Mouse (Mus musculus): Measurements from ENCODE around the gene Kdm2a.

Kdm2a gene

DNA sequence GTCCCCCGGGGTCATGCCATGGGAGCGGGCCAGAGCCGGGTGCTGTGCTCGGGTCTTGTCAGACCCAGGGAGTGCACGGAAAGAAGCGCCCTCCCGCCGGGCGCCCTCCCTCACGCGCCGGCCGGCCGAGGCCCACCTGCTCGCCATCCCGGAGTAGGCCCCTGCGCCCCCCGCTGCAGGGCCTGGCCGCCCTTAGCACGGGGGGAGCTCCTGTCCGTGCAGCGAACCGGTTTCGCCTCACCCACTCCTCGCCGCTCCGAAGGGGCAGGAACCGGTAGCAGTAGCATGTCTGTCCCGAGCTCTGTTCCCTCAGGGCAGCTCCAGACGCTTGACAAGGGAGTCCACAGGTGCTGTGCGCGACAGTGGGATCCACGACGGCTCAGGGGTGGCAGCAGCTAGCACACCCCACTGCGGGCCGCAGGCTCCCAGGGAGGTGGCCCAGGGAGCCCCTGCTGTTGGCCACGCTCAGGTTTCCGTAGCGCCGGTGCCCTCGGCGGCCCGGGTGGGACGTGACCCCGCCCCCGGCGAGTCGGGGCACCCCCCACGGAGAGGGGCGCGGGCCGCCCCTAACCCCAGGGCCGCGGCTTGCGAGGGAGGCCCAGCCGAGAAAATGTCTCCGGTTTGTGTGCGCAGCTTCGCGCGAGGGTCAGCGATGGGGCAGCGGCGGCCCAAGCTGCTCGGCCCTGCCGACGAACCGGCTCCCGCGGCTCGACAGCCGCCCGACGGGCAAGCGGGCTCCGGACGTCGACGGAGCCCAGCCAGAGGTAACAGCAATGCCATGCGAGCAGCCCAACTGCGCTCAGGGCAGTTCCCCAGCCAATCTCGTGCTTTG is at the start of gene Kdm2a:
TSS of gene Kdm2a (minus strand) at position 488 of the 832 bp plus-strand sequence.
- in situ Hi-C loops (cut with MboI, MseI): no loop called here

DNA sequence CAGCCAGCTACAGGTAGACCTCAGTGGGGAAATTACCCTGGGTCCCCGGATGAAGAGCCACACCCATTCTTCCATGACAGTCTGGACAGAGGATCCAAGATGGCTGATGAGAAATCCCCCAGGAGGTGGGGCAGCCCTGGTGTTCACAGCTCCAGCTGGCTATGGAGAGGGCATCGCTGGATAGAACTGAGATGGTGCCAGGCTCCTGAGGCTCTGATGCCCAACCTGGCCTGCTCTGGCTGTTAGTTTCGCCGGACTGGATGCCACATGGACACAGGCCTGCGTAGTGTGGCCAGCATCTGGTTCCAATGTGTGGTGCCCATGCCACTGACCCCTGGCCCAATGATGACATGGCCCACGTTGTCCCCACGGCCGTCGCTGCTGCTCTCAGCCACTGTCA is 49.4 kb upstream of the Kdm2a start:
- in situ Hi-C loops (cut with MboI, MseI): no loop called here

DNA sequence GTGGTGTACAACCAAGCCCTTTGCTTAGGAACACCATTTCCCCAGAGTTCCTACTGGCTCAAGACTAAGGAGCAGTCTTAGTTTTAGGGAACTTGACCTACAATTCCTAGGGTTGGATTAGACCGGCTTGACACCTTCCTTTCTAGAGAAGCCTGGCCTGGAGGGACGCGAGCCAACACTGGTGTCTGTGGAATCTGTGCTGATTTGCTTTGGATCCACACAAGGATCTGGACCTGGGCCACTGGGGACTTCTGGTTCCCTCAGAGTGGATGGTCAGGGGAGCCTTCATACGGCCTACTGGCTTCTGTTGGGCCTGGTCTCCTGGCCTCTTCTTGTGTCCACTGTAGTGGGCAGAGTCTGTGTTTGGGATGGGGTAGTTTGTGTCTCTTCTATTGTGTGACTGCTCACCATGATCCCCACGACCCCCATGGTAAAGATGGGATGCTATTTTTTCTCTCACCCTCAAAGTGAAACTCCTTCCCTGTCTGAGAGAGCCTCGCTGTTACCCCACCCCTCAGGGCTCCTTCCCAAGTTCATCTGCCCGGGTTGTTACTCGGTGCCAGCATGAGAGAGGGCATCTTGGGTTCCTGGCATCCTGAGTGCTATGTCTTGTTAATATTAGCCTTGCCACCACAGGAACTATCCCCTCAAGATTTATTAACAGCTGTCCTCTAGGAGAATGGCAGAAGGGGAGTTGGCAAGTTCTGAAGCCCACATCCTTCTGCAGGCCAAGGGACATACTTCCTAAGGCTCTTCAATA is 48.8 kb upstream of the Kdm2a start:
- in situ Hi-C loops (cut with MboI, MseI): no loop called here

DNA sequence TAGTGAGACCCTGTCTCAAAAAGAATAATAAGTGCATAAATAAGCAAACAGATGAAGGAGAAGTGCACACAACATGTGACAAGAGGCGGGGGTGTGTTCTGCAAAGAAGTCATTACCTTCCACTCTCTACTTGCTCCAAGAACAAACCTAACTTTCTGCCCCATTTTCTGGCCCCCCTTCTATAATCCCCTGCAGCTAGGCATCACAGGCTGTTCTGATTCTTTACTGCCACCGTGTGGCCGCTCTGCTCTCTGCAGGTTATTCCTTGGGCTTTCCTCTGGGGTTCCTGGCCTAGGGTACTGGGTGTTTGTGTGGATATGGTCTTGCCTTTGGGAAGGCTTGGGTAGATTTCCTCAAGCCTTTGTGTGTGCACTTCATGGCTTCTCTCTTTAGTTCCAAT is 44.3 kb upstream of the Kdm2a start:
- in situ Hi-C loops (cut with MboI, MseI): no loop called here

DNA sequence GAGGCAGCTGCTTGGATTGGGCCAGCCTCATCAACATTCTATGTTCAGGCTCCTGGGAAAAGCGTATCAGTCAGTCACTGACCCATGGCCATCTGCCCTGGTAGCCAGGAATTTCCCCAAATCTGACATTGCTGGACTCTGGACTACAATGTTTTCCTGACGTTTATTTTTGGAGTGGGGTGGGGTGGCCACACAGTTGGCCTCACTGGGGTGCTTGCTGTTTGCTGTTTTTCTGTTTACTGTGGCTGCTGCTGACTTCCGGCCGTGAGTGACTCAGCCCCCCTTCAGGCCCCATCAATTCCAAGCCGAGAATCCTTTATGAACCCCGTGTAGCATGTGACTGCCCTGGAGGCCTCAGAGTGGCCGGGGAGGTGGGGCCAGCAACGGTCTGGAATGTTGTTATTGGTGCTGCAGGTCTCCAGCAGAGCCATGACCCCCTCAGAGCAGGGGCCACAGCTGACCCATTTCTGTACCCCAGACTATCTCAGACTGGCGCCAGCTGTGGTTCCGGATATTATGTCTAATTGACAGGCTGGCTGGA is 43.6 kb upstream of the Kdm2a start:
- in situ Hi-C loops (cut with MboI, MseI): no loop called here

DNA sequence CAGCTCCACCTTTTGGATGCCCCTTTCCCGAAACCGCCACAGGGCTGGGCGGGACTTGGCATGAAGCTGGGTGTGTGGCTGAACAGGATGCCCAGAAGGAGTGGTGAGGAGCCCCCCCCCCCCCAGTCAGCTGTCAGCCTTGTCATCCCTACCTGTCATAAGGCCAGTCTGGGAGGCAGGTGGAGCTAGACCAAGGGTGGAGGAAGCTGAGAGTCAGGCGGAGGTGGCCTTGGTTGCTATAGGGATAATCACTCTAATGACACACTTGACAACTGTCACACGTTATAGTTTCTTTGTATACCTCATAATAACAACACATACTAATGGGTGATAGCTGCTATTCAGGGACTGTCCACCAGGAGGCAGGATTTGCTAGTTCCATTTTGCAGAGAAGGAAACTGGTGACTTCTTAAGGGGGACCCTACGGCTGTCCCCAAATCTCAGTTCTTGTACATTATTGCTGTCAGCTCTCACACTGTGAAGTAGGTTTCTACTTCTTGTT is 43.1 kb upstream of the Kdm2a start:
- in situ Hi-C loops (cut with MboI, MseI): no loop called here

DNA sequence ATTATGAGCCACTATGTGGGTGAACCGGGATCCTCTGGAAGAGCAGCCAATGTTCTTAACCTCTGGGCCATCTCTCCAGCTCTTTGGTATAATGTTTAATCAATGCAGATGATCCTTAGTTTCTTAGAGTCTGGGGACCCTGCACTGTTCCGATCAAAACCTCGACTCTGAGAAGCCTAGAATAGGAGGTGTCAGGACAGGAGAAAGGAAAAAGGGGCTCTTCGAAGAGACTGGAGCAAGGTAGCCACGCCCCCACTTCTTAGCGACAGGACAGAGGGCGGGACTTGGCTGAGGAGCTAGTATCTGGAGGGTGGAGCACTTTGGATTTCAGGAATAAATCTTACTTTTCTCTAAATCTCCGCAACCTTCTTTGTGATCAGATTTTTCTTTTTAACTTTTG is 42.1 kb upstream of the Kdm2a start:
- in situ Hi-C loops (cut with MboI, MseI): no loop called here

DNA sequence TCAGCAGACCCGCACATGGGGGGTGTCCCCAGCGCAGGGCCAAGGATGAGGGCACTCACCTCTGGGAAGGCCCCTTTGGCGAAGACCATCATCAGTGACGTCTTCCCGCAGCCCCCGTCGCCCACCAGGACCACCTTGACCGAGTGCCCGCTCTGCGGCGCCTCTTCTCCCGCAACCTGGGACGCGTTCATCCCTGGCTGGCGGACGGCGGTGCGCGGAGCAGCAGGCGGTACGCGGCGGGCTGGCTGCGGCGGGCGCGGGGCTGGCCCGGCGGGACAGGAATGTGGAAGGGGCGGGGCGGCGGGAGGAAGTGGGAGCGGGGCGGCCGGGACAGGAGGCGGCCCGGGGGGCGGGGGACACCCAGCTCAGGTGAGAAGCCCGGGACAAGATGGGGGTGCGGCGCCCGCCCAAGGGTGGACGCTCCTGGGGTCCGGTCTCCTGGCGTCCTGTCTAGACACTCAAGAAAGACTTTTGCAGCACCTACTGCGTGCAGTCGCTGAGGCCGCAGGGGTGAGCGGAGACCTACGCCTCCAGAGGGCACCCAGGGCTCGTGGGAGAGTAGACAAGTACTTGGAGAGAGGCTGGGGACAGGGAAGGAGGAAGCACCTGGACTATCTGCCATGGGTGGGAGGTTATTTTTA is 41.2 kb upstream of the Kdm2a start, which contains the start of gene Rhod:
TSS of gene Rhod (minus strand) at position 272 of the 641 bp plus-strand sequence.
- in situ Hi-C loops (cut with MboI, MseI): no loop called here

DNA sequence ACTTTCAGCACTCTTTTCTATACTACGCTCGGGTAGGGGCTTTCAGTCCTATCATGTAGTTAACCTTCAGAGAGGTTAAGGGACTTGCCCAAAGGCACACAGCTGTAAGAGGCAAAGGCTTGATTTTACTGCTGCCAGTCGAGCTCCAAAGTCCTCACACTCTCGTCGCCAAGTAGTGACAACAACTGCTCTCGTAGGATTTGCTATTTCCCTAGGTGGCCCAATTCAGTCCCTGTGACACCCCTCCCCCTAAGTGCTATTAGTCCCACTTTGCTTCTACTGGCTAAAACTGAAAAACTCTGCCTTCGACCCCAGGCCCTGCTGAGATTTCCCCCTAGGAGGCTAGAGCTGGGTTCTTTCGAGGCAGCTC is 40.7 kb upstream of the Kdm2a start:
- in situ Hi-C loops (cut with MboI, MseI): no loop called here

DNA sequence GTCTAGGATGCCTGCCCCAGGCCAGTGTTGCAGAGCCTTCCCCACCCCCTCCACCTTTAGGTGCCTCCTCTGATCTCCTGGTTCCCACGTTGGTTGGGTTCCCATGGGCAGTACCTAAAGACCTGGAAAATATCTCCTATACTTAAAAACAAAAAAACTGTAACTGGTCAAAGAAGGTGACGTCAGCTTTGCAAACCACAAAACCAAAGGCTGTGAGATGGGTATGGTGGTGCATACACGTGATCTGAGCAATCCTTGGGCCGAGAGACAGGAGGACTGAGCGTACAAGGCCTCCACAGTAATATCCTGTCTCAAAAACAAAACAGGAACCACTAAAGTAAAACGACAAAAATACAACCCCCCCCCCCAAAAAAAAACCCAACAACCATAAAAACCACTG is 39.8 kb upstream of the Kdm2a start:
- in situ Hi-C loops (cut with MboI, MseI): no loop called here

DNA sequence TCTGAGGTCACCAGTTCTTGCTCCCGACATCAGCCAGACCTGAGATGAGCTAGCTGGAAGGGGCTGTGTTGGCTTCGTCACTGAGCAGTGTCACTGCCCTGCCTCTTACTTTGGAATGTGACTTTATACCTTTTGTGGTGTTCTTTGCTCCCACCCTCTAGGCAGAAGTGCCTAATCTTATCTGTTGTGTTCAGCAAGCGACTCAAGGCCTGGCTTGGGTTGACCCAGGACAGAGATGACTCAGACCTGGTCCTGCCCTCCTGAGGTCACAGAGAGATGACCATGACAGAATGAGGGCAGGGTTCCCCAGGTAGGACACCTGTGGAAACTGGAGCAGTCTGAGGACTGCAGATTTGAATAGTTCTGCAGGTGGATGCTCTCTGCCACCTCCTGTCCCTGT is 38.2 kb upstream of the Kdm2a start:
- in situ Hi-C loops (cut with MboI, MseI): no loop called here

DNA sequence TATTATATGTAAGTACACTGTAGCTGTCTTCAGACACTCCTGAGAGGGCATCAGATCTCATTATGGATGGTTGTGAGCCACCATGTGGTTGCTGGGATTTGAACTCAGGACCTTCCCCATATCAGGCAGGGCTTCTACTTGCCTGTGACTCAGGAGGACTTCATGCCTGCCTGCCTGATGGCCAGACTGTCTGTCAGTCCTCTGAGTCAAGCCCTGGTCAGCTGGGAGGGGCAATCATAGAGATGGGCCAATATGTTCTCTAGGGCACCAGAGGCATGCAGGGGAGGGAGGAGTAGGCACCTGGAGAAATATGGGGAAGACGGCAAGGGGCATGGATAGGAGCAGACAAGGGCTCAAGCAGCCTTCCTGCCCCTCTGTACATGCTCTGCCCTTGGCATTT is 36.9 kb upstream of the Kdm2a start:
- in situ Hi-C loops (cut with MboI, MseI): loop anchor here (5.0 kb wide), 1 partner anchor 53 kb away; no protein-coding TSS in a partner anchor

DNA sequence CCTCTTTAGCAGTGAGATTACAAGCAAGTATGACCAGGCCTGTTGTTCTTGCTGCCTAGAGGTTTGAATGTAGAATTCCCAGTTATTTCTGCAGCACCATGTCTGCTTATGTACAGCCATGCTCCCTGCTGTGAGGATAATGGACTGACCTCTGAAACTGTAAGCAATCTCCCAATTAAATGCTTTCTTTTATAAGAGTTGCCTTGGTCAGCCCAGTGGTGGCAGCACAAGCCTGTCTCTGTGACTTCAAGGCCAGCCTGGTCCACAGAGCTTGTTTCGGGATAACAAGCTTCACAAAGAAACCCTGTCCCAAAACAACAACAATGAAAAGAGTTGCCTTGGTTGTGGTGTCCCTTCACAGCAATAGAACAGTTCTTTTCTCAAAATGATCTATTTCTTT is 35.7 kb upstream of the Kdm2a start:
- in situ Hi-C loops (cut with MboI, MseI): loop anchor here (5.0 kb wide), 1 partner anchor 51 kb away; no protein-coding TSS in a partner anchor

DNA sequence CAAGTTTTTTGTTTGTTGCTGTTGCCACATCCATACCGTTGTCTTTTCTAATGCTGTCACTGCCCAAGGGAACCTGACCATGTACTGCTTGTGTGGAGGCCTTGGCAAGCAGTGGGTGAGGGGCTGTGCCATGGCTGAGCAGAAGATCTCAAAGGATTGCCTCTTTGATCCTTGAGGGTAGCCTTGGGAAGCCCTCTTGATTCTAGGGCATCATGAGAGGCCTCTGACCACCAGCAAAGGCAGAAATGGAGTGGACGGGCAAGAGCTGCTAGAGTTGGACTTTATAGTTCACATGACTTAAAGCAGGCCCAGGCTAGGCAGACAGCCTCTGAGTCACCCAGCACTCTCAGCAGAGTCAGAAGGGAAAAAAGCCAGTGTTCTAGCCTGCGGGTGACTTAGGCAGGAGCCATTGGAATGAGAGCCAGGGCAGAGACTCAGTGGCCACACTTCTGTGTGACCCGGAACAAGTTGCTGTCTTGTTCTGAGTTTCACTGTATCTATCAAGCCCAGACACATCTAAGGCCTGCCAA is 32.1 kb upstream of the Kdm2a start:
- in situ Hi-C loops (cut with MboI, MseI): loop anchor here (5.0 kb wide), 1 partner anchor 48 kb away; no protein-coding TSS in a partner anchor

DNA sequence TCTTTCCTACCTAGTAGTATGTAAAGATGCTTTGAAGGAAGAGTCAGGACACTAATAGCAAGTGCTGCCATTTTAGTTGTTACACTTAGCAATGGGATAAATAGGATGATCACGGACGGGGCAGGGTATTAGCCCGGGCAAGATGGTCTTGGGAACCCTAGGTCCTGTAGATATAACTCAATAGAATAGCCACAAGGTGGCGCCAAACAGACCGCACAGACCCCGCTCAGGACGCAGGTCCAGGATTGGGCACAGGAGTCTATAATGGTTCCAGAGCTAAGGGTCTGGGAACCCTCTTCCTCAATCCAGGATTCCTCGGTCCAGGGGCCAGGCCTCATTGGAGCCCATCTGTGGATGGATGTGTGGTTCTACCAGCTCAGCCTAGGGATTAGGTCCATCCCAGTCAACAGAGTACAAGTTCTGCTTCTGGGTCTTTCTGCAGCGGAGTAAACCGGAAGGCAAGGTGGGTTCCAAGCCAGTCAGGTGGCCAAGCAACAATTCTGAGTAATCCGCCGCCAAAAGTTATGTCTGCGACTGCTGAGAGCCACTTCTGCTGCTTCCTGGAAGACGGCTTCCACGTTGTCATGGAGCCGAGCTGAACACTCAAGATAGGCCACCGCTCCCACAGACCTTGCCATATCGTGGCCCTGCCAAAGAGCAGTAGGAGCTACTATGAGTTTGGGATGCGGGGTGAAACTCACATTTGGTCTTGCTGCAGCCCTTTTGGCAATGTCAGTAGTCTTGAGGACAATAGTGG is 27.7 kb upstream of the Kdm2a start:
- in situ Hi-C loops (cut with MboI, MseI): no loop called here

DNA sequence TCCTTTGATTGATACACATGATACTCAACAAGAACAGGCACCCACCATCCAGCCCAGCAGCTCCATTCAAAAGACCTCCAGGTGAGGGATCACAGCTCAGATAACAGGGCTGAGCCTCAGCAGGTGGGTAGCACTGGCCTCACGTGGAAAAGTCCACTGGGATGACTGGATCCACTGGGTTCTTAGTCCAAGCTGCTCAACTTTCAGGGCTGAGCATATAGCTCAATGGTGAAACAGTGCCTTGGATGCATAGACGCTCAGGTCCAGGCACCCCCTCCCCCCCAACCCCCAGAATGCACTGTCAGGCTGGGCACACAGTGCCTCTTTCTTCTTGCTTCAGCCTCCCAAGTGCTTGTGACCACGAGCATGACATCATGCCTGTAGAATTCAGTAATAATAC is 24.9 kb upstream of the Kdm2a start:
- in situ Hi-C loops (cut with MboI, MseI): no loop called here

DNA sequence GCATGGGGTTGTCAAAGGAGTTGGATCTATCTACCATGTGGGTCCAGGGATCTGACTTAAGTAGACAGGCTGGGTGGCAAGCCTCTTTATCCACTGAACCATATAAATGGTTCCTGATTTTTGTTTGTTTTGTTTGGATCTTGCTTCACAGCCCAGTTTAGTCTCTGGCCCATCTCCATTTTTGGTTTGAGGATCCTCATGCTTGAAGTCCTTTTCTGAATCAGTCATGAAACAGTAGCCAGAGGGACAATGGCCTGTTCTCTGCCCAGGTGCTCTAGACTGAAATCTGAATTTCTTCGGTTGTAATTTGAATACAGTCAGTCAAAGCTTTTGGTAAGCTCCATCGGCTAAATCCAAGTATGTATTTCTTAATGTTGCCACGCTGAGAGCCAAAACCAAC is 24.5 kb upstream of the Kdm2a start:
- in situ Hi-C loops (cut with MboI, MseI): no loop called here

DNA sequence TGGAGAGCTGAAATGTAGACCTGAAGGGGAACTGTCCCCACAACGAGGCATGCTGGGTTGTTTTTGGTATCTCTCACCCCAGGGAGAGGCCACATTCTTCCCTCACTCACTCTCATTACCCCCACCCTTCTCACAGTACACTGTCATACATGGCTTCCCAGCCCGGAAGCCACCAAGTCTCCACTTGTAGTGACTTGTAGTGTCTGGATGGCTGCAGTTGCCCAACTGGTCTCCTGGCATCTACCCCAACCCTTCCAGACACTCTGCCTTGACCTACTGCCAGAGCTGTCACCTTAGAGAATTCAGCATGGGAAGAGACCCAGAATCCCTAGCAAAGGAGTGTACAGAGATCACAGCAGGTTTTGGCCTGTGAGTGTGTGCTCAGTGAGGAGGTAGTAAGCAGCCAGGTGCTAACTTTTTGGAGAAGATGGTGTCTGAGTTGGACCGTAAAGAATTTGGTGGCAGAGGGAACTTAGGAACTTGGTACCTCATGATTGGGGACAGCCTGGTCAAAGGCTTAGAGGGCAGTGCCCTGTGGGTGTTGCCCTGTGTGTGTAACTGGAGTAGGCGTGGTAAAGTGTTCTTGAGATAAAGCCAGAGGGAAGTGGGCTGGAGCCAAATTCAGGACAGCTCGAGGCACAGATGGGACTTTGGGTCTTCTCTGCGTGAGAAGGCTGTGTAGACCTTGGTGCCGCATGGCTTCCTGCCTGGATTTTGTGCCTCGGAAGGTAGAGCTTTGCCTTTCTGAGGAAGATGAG is 22.2 kb upstream of the Kdm2a start:
- in situ Hi-C loops (cut with MboI, MseI): no loop called here

DNA sequence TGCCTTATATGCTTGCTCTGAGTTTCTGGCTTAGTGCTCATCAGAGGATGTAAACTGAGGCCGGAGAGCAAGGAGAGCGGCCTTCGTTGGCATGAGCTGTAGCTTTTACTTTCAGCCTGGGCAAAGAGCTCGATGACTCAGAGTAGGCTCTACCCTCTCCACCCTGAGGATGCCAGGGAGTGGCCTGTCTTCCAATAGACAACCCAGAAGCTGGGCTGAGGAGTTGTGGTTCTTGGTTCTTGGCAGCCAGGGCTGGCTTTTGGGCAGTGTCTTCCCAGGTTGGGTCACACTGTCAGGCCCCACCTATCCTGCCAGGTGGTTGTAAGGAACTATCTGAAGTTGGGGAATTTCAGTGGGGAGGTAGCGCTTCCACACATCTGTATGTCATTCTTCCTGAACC is 21.6 kb upstream of the Kdm2a start:
- in situ Hi-C loops (cut with MboI, MseI): no loop called here

DNA sequence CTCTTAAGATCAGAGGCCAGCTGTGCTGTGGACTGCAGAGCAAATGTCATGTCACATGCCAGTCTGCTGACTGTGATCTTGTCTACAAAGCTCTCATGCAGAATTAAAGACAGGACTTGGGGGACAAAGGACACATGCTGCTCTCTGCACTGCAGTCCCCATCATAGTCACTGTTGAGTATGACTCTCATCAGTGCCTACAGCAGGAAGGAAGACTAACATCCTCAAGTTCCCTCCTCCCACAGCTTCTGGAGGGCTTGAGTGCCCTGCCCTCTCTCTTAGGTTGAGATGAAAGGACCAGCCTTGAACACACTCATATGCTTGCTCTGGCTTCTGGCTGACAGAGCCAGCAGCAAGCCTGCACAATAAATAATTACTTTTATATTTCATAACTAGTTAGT is 19.6 kb upstream of the Kdm2a start:
- in situ Hi-C loops (cut with MboI, MseI): no loop called here

All from T-helper 1 cell (primary cell).